Mouse (Mus musculus) adrenal gland, postnatal 4 days (tissue): ENCODE results near the gene Pcnx. TPM values are rescaled to one million over a fixed set of nuclear protein-coding genes. Genes with fewer than 3 reads are reported as not detected.

Experiments
- total RNA-seq, 2 experiments: library from RNA; stranded (reverse); gene quantifications; 2 replicates each; pipeline ENCODE4 v1.2.3; 2021

The Pcnx gene
- total RNA-seq, 2 experiments from 2014 or later, result 64.8 to 68.2 TPM

Other genes starting within 250 kb of the Pcnx start
- 1 to 10 TPM; 5.4 to 8.0 TPM for gene Ttc9, start 228.8 kb upstream of the Pcnx start, total RNA-seq
- 1 to 10 TPM; 3.6 to 5.2 TPM for gene Map3k9, start 78.8 kb upstream of the Pcnx start, total RNA-seq